Mouse (Mus musculus) duodenum, adult 2 months (tissue): ENCODE measurements around the gene Olfr1260. TPM values are rescaled to one million over a fixed set of nuclear protein-coding genes. Genes with fewer than 3 reads are reported as not detected.

Experiments
- polyA plus RNA-seq: library from polyadenylated mRNA; depleted of rRNA; stranded (reverse); fragments of >200 nt; gene quantifications from 2 replicates; pipeline ENCODE4 v1.2.3, GENCODE M21; 2012; ENCODE audit warnings: low replicate concordance; rRNA removed

Gene Olfr1260
- not detected in 2 replicates for polyA plus RNA-seq

GRCm38 (mm10) chr2:89974184-89974583 lies at the start of gene Olfr1260:
TSS of gene Olfr1260 (plus strand) at chr2:89974340.

GRCm38 (mm10) chr2:89927009-89927408 lies 47.1 kb upstream of the Olfr1260 start, which contains the start of gene Olfr1258:
TSS of gene Olfr1258 (plus strand) at chr2:89927309.

GRCm38 (mm10) chr2:89948564-89948963 lies 25.6 kb upstream of the Olfr1260 start, which contains the start of gene Olfr1259:
TSS of gene Olfr1259 (minus strand) at chr2:89948664.

GRCm38 (mm10) chr2:89990921-89991320 lies 16.8 kb downstream of the Olfr1260 start, which contains the start of gene Olfr1261:
TSS of gene Olfr1261 (plus strand) at chr2:89991221.

GRCm38 (mm10) chr2:89999845-90000244 lies 25.7 kb downstream of the Olfr1260 start, which contains the start of gene Olfr1262:
TSS of gene Olfr1262 (plus strand) at chr2:90000145.

GRCm38 (mm10) chr2:90011831-90012230 lies 37.7 kb downstream of the Olfr1260 start, which contains the start of gene Olfr1263:
TSS of gene Olfr1263 (plus strand) at chr2:90012131.

GRCm38 (mm10) chr2:90025477-90025876 lies 51.3 kb downstream of the Olfr1260 start, which contains the start of gene Olfr1264:
TSS of gene Olfr1264 (minus strand) at chr2:90025577.

Other genes with a start within 250 kb of the Olfr1260 start
- gene Olfr1252, start 249.3 kb upstream of the Olfr1260 start, polyA plus RNA-seq = not detected in 2 replicates
- gene Olfr1253, start 217.2 kb upstream of the Olfr1260 start, polyA plus RNA-seq = not detected in 2 replicates
- gene Olfr1254, start 180.7 kb upstream of the Olfr1260 start, polyA plus RNA-seq = not detected in 2 replicates
- gene Olfr1255, start 162.3 kb upstream of the Olfr1260 start, polyA plus RNA-seq = not detected in 2 replicates
- not detected in 2 replicates for gene Olfr1256, start 132.8 kb upstream of the Olfr1260 start, polyA plus RNA-seq
- not detected in 2 replicates for gene Olfr48, start 126.1 kb upstream of the Olfr1260 start, polyA plus RNA-seq
- gene Olfr1257, start 95.9 kb upstream of the Olfr1260 start, polyA plus RNA-seq = not detected in 2 replicates
- gene Olfr1258, start 47.0 kb upstream of the Olfr1260 start, polyA plus RNA-seq = not detected in 2 replicates
- gene Olfr1259, start 25.7 kb upstream of the Olfr1260 start, polyA plus RNA-seq = not detected in 2 replicates
- not detected in 2 replicates for gene Olfr1261, start 16.9 kb downstream of the Olfr1260 start, polyA plus RNA-seq
- not detected in 2 replicates for gene Olfr1262, start 25.8 kb downstream of the Olfr1260 start, polyA plus RNA-seq
- not detected in 2 replicates for gene Olfr1263, start 37.8 kb downstream of the Olfr1260 start, polyA plus RNA-seq
- not detected in 2 replicates for gene Olfr1264, start 51.2 kb downstream of the Olfr1260 start, polyA plus RNA-seq
- not detected in 2 replicates for gene Olfr1265, start 61.0 kb downstream of the Olfr1260 start, polyA plus RNA-seq
- not detected in 2 replicates for gene Olfr140, start 89.3 kb downstream of the Olfr1260 start, polyA plus RNA-seq
- gene Olfr1269, start 147.1 kb downstream of the Olfr1260 start, polyA plus RNA-seq = not detected in 2 replicates
- not detected in 2 replicates for gene Olfr32, start 168.0 kb downstream of the Olfr1260 start, polyA plus RNA-seq
- gene Olfr1270, start 178.8 kb downstream of the Olfr1260 start, polyA plus RNA-seq = not detected in 2 replicates